Mouse (Mus musculus) heart, postnatal 0 days (tissue): ENCODE measurements around the gene Sqor. TPM values are rescaled to one million over a fixed set of nuclear protein-coding genes. Genes with fewer than 3 reads are reported as not detected.

Source experiments
- ATAC-seq: fragments of 200-750 bp; cut with Nextera tagmentation; 2 replicates; pipeline ENCODE4 v1.8.0; 2017; ENCODE audit warnings: low read depth, moderate number of reproducible peaks, moderate library complexity; ENCODE audit not compliant: insufficient read depth
- DNase-seq: peaks from one replicate; pipeline ENCODE4 v3.0.0-alpha.2; 2016; ENCODE audit warnings: low spot score
- H3K27ac ChIP-seq: fragments of 300-500 bp; sonication (generic); 2 replicates; pipeline ENCODE4 v1.5.1; 2014; ENCODE audit warnings: low read depth, mild to moderate bottlenecking
- H3K27me3 ChIP-seq: fragments of 300-500 bp; sonication (generic); 2 replicates; pipeline ENCODE4 v1.6.1; 2014; ENCODE audit warnings: low read length, mixed read lengths; ENCODE audit not compliant: control insufficient read depth, insufficient read depth
- H3K36me3 ChIP-seq: fragments of 300-500 bp; sonication (generic); replicated peaks from 2 replicates; pipeline ENCODE4 v1.6.1; 2014; ENCODE audit warnings: low read length, mixed read lengths; ENCODE audit not compliant: control insufficient read depth, insufficient read depth
- H3K4me1 ChIP-seq: fragments of 300-500 bp; sonication (generic); 2 replicates; pipeline ENCODE4 v1.6.1; 2014; ENCODE audit warnings: antibody characterized with exemption; ENCODE audit not compliant: control insufficient read depth, insufficient read depth
- H3K4me2 ChIP-seq: fragments of 300-500 bp; sonication (generic); 2 replicates; pipeline ENCODE4 v1.6.1; 2014; ENCODE audit warnings: low read depth, mild to moderate bottlenecking, low read length, moderate library complexity
- H3K4me3 ChIP-seq: fragments of 300-500 bp; sonication (generic); 2 replicates; pipeline ENCODE4 v1.5.1; 2014; ENCODE audit warnings: low read depth, low read length
- H3K9ac ChIP-seq: fragments of 300-500 bp; sonication (generic); replicated peaks from 2 replicates; pipeline ENCODE4 v1.6.1; 2014; ENCODE audit warnings: low read depth, low read length, mixed read lengths
- H3K9me3 ChIP-seq: fragments of 300-500 bp; sonication (generic); replicated peaks from 2 replicates; pipeline ENCODE4 v1.6.1; 2016; ENCODE audit warnings: low read length; ENCODE audit not compliant: control insufficient read depth
- CTCF ChIP-seq: IDR thresholded peaks from 2 replicates; pipeline ENCODE4 v1.5.1; 2016; ENCODE audit warnings: antibody characterized with exemption, control low read depth, low read depth
- EP300 ChIP-seq: IDR thresholded peaks from 2 replicates; pipeline ENCODE4 v1.6.1; 2016; ENCODE audit warnings: antibody characterized with exemption, low read depth
- WGBS: fragments of 180-500 bp; shearing (Covaris S2); extraction: QIAGEN DNeasy Blood & Tissue Kit; methylation state at CpG from one replicate; pipeline ENCODE4 v1.1.7; 2014; 5-methylcytosine and 5-hydroxymethylcytosine counted together
- polyA plus RNA-seq: library from polyadenylated mRNA; unstranded; fragments of >200 nt; fragmentation: Nextera tagmentation; extraction: Ambion mirVana; gene quantifications from 2 replicates; pipeline ENCODE4 v1.2.1, GENCODE M21; 2015
- total RNA-seq: library from RNA; depleted of rRNA; stranded (reverse); fragments of >200 nt; gene quantifications from 2 replicates; pipeline ENCODE4 v1.2.3, GENCODE M21; 2014; ENCODE audit warnings: low replicate concordance

Gene Sqor
- total and polyA plus RNA-seq, 2 experiments from 2014 or later, result 8.0 to 8.1 TPM

DNA sequence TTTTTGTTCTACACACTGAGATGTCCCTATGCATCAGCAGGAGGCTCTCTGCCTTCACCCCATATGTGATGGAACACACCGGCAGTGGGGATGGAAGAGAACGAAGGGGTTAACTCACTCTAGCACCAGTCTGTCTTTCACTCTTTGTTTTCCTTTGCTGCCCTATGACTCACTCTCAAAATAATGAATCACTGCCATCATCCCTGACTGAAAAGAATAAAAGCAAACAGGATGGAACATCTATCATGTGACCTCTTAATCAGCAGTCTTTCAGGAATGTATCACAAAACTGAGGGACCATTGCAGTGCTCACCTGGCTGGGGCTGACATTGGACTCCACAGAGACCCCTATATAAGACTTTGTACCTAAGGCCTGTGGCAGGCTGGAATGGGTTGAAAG is 33.6 kb upstream of the Sqor start:
- 68% methylated on average over 2 of the region's 2 CpGs for WGBS
- TF ChIP-seq CTCF, result no peak

GRCm38 (mm10) chr2:122737894-122738830 is 26.9 kb upstream of the Sqor start, which contains the start of gene Bloc1s6:
Gene Bloc1s6, plus strand, starts transcription at chr2:122738503.
- peak; percentile 97 for ATAC-seq
- Histone ChIP-seq H3K4me1 (peaks cover 8% of the 10 kb centered on the region; the same call in 1 of the 2 replicates), H3K27ac (peak within 1 kb of the TSS; percentile 94), H3K9ac (peak within 1 kb of the TSS; percentile 94), H3K36me3 (no peaks in the 10 kb centered on the region), H3K27me3 (peaks cover 13% of the 10 kb centered on the region; the same call in 1 of the 2 replicates), H3K4me3 (peak within 1 kb of the TSS; percentile 92), H3K4me2 (peak within 1 kb of the TSS; percentile 76), H3K9me3 (no peaks in the 10 kb centered on the region)
- DNase-seq, result peak; percentile 83
- no peak for TF ChIP-seq CTCF
- TF ChIP-seq EP300, result 0 out of 2 replicates have a peak, but pooled peaks have one; percentile 48
- 2% methylated on average over 47 of the region's 59 CpGs for WGBS

More for the DNA sequence above, 33.6 kb upstream of the Sqor start:
- no peaks in the 10 kb centered on the region for H3K4me1 ChIP-seq
- H3K36me3 ChIP-seq, result no peaks in the 10 kb centered on the region
- H3K9ac ChIP-seq, result no peak overlapping the region
- no peaks in the 10 kb centered on the region for H3K9me3 ChIP-seq
- peaks cover 13% of the 10 kb centered on the region; the same call in 1 of the 2 replicates for H3K27me3 ChIP-seq
- no peak for DNase-seq
- H3K27ac ChIP-seq, result no peak overlapping the region
- no peak for ATAC-seq
- no peak overlapping the region for H3K4me2 ChIP-seq
- H3K4me3 ChIP-seq, result no peak overlapping the region

GRCm38 (mm10) chr2:122739023-122739422 is 26.0 kb upstream of the Sqor start:
- DNase-seq, result no peak
- Histone ChIP-seq H3K27ac (peak overlapping the region; percentile 94), H3K4me2 (peak overlapping the region; percentile 76), H3K27me3 (peaks cover 11% of the 10 kb centered on the region; the same call in 1 of the 2 replicates), H3K9me3 (no peaks in the 10 kb centered on the region), H3K4me3 (peak overlapping the region; percentile 92), H3K9ac (peak overlapping the region; percentile 94), H3K4me1 (peaks cover 8% of the 10 kb centered on the region; the same call in 1 of the 2 replicates), H3K36me3 (peaks cover under 1% of the 10 kb centered on the region; the same call in 1 of the 2 replicates)
- TF ChIP-seq CTCF (no peak), EP300 (no peak)
- no peak for ATAC-seq
- 17% methylated on average over 7 of the region's 7 CpGs for WGBS

- Histone ChIP-seq H3K4me1 (no peaks in the 10 kb centered on the region), H3K4me3 (no peak overlapping the region), H3K27ac (no peak overlapping the region), H3K27me3 (no peaks in the 10 kb centered on the region), H3K9me3 (no peaks in the 10 kb centered on the region), H3K36me3 (peaks cover 42% of the 10 kb centered on the region), H3K4me2 (no peak overlapping the region), H3K9ac (no peak overlapping the region)
- DNase-seq, result no peak
- no peak for ATAC-seq
- WGBS, result 77% methylated on average over 9 of the region's 9 CpGs
- TF ChIP-seq CTCF, result no peak
- no peak for TF ChIP-seq EP300
These were observed 18.6 kb upstream of the Sqor start for GRCm38 (mm10) chr2:122746461-122746860.

- DNase-seq (peak; percentile 56), ATAC-seq (no peak)
- Histone ChIP-seq H3K4me2 (no peak overlapping the region), H3K27ac (no peak overlapping the region), H3K4me3 (no peak overlapping the region), H3K4me1 (no peaks in the 10 kb centered on the region), H3K36me3 (no peaks in the 10 kb centered on the region), H3K9me3 (no peaks in the 10 kb centered on the region), H3K27me3 (0 out of 2 replicates have a peak, but pooled peaks cover 5% of the 10 kb centered on the region), H3K9ac (no peak overlapping the region)
- TF ChIP-seq CTCF (peak; percentile 94), EP300 (no peak)
- 13% methylated on average over 7 of the region's 7 CpGs for WGBS
These were observed 11.2 kb upstream of the Sqor start for GRCm38 (mm10) chr2:122753739-122754343.
